Mouse (Mus musculus): ENCODE results near the gene Pld2. TPM values are rescaled to one million over a fixed set of nuclear protein-coding genes. Genes with fewer than 3 reads are reported as not detected.

The Pld2 gene
- polyA plus RNA-seq, 1 experiment from 2014 or later, result 2.0 TPM

DNA sequence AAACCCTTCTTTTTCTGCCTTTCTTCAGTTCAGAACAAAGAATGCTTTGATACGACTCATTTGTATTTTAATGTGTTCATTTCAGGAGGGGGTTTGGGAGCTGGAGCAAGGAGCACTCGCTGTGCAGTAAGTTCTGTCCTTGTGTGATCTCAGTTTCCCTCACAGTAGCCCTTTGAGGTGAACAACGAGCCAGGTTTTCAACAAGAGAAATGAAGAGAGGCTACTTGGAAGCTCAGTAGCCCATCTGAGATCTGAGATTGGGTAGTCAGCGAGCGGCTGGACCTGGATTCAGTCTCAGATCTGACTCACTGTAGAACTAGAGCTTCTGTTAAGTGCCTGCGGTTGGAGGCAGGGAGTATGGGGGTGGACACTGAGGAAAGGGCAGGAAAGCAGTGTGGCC, 34.0 kb downstream of the Pld2 start:
- no peak for DNase-seq (ENCODE audit: low spot score)

DNA sequence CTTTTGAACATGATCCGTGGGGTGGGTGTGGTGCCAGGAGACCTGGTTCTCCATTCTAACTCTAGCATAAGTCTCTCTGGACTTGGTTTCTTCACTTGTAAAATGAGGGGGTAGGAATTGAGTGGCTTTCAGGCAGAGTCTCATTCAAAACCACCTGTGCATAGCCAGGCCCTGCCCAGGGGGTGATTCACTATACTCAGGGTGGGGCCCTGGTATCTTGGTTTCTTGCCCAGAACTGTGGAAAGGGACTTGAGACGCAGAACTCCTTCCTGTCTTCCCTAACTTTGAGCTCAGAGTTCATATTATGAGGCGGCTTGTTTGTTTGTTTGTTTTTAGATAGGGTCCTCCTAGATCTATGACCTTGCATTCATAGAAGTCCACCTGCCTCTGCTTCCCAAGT, 37.3 kb downstream of the Pld2 start:
- DNase-seq (ENCODE audit: low spot score), result no peak

DNA sequence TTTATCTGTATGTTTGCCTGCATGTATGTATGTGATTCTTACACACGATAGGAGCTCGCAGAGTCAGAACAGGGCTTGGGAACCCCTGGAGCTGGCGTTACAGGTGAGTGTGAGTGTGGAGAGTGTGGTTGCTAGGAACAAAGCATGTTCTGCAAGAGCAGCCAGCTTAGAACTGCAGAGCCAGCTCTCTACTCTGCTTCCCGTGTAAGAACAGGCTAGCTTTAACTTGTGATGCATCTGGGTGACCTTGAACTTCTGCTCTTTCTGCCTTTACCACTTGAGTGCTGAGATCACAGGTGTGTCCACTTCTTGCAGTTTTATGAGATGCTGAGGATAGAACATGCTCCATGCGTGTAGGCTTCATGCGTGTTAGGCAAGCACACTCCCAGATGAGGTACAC, 39.1 kb downstream of the Pld2 start:
- DNase-seq (ENCODE audit: low spot score), result no peak

DNA sequence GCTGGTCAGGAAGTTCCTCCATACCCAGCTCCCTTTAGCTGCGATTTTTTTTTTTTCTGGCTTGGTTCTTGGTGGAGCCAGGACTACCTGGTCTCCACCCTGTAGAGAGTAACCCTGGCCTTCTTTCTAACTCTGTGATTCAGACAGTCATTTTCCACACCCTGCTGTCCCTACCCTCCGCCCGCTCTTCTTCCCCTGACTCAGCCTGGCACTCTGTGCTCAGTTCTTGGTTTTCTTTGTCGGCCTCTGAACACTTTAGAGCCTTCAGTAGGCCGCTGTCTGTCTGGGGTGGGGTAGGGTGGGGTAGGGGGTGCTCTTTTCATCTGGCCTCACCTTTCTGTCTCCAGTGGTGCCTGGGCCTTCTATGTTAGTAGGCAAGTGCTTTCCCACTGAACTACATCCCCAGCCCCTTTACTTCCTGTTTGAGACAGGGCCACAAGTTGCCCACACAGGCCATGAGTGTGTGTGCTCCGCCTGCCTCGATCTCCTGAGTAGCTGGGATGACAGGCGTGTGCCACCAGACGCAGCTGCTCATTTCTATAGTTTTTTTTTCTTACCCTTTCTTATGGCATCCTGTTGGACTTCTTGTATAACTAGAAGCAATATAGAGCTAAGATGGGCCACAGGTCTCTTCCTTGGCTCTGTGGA, 40.0 kb downstream of the Pld2 start:
- DNase-seq (ENCODE audit: low spot score), result peak; percentile 42

DNA sequence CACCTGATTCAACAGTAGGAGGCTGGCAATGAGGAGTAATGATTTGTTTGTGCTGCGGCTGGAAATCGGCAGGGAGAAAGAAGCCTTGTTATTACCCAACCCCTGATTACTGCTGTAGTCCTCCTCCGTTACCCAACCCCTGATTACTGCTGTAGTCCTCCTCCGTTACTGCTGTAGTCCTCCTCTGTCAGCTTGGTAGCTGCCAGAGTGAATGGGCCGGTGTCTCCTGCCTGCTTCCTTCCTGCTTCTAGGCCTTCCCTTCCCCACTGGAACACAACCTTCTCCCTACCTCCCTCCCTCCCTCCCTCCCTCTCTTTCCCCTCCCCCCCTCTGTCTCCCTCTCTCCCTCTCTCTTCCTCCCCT, 40.5 kb downstream of the Pld2 start:
- DNase-seq (ENCODE audit: low spot score), result no peak

DNA sequence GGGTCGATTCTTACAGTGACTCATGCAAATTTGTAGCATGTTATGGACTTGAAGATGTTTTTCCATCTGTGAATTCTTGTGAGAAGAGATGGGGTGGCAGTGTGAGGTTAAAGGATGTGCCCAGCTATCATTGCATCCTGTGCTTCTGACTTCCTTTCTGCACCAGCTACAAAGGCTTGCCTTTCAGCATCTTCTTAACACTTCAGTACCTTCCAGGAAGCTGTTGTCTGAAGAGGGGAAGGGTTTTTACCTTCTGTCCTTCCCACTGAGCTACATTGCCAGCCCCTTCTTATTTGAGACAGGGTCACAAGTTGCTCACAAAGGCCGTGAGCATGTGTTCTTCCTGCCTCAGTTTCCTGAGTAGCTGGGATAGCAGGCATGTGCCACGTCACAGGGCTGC, 41.1 kb downstream of the Pld2 start:
- DNase-seq (ENCODE audit: low spot score), result peak; percentile 38

DNA sequence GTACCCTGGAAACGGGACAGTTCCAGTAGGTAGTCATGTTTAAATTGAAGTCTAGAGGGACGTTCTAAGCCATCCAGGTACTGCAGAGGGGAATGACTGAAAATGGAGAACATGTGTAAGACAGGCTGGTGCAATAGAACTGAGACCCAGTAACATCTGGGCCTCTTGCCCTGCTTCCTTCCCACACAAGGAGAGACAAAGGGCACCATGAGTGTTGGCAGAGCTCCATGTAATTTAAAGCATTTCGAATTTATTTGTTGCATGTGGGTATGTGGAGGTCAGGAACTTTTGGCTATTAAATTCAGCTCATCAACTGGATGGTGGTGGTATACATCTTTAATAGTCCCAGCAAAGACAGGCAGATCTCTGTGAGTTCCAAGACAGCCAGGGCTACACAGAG, 42.3 kb downstream of the Pld2 start:
- DNase-seq (ENCODE audit: low spot score), result no peak

DNA sequence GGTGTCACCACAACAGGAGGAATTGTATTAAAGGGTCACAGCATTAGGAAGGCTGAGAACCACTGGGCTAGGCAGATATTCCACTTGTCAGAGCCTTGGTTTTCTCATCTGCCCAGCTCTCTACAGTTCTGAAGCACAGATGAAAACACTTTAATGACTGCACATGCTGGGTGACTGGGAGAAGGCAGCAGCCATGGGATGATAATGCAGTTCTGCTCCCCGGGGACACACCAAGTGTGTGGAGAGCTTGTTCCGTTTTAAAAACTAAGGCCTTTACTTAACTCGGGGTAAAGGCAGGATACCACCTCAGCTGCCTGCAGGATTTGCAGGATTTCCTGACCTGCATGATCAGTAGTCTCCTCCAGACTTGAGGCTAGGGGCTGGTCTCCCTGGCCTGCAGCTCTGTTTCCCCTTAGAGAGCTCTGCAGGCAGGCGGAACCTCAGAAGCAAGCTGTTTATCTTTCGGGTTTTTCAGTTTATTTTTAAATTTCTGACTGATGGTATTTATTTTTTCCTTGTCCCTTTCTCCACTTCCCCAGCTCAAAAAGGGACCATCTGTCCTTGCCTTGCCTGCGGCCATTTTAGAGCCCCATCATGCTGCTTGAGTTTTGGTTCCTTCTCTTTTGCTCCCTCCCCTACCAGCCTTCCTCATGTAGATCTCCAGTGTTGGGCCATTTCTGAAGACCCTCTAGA, 43.3 kb downstream of the Pld2 start:
- DNase-seq (ENCODE audit: low spot score), result no peak

DNA sequence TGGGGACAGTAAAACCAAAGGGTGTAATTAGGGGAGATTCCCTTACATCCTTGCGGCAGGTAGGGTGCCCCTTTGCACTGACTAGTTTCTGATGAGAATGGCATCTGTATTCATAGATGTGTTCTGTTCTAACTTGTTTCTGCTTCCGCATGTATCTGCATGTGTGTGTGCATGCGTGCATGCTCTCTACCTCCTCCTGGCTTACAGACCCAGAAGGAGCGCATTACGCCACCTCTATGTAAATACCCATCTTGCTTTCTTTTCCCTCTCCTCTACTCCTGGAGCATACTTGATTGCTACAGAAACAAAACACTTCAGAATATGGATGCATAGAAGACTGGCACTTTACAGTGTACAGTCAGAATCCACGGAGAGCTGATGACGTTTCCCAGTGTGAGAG, 43.9 kb downstream of the Pld2 start:
- no peak for DNase-seq (ENCODE audit: low spot score)

DNA sequence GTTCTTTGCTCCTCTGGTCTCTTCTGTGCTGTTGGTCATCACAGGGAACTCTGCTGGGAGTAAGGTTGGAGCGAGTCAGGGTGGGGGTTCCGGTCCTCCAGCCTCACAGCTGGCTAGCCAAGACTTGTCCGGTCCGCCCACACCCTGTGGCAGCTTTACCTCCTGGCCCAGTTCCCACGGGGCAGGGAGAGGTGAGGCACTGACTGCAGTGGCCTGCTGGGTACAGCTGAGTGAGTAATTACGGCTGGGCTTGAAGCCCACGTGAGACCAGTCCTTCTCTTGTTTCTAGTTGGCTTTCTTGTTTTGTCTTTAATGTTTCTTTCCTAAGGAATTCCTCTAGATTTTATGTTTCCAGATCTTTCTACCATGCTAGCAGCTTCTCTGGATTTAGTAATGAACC, 45.6 kb downstream of the Pld2 start:
- no peak for DNase-seq (ENCODE audit: low spot score)

DNA sequence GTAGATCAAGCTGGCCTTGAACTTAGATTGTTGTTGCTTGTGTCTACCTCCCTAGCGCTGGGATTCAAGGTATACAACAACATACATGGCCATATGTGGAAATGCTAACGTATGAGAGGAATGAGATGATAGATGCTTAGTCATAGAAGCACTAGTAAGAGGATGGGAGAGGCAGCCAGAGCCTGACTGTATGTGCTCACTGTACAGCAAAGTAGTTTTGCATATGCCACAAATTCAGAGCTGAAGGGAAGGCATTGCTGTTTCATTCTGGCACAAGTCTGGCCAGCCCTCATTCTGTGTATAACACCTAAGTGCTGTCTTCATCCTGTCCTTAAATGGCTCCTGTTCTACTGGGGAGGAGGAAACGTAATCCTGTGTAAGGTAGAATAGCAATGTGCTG, 46.4 kb downstream of the Pld2 start:
- DNase-seq (ENCODE audit: low spot score), result no peak

DNA sequence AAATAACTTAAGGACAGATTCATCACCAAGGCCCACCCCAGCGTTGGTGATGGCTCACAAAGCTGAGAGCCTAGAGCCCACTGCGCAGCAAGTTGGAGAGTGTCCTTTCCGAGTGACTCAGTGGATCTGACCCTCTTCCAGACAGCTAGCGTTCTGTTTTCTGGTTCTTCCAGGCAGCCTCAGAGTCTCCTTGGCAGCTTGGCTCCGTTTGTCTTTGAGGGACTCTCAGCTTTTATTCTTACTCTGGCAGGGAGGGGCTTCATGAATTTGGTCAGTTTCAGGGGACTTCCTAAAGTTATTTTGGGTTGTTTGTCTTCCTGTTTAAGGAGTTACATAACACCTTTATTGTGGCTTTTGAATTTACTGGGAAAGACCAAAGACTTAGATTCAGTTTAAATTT, 47.1 kb downstream of the Pld2 start:
- no peak for DNase-seq (ENCODE audit: low spot score)

DNA sequence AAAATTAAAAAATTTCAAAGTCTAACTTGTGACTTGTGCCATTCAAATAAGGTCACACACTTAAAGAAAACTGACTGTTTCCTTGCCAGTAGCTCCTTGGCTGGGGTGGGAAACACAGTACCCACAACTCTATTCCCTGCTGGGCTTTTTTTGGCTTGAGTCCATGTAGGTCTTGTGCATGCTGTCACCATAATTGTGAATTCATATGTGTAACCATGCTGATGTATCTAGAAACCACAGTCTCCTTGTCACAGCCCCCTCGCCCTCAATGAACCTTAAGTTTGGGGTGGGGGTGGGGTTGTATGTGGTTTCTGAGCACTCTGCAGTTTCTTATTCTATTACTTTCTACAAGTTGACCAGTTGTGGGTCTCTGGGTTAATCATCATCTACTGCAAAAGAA, 51.9 kb downstream of the Pld2 start:
- no peak for DNase-seq (ENCODE audit: low spot score)

DNA sequence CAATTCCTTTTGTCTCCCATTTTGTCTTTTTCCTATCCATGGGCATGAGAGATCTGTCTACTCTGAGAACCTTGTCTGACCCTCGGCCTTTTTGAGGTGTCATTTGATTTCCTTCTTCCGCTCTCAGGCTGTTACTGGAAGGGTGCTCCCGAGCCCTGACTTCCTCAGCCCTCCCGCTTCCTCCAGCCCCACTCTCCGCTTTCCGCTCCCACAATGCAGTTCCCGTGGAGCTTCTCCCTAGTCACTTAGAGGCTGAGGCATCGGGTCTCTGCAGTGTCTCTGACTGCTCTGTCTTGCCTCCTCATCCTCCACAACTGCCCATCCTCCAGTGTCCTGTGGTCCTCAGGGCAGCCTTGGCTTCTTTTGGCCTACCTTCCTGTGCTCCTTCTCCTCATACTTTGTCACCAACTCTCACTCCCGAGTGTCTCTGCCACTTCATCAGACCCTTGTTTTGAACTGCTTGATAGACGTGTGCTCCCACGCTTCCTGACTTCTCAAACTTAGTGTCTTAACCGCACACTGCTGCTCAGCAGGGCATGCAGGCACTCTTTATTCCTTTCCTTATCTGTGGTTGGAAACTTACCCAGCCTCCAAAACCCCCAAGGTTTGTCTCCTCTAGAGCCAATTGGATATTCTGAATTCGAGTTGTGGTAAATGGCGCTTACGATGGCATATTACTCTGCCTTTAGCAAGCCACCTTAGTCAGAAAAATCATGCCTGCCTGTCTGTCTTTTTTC, 54.6 kb downstream of the Pld2 start:
- DNase-seq (ENCODE audit: low spot score), result no peak

DNA sequence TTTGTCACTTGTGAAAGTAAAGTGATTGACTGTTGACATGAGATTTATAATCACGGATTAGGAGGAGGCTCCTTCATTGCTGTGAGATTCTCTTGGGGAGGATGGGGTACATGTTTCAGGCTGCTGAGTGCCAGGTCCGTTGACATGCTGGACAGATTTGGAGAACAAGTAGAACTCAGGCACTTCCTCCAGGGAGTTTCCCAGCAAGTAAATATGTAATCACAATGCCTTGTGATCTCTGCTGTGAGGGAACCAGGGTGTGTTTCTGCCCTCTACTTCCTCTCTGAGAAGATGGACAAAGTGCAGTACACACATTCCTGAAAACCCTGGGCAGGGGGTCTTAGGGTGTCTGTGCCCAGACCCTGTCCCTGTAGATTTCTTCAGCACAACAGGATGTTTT, 55.8 kb downstream of the Pld2 start:
- DNase-seq (ENCODE audit: low spot score), result no peak

DNA sequence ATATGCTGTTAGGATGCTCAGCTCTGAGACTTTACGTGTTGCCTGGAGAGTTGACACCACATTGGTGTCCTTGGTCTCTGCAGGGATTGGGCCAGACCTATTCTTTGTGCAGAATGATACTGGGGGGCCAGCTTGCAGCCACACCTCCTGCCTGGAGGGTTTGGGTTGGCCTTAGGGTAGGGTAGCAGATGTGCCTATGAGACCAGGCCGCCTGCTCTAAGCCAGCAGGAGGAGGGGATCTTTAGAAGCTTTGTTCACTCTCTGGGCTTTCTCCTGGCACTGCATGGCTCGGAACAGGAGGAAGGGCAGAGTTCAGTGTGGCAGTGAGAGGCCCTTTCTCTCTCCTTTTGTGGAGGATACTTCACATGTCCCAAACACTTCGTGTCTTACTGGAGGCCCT, 56.2 kb downstream of the Pld2 start:
- no peak for DNase-seq (ENCODE audit: low spot score)

DNA sequence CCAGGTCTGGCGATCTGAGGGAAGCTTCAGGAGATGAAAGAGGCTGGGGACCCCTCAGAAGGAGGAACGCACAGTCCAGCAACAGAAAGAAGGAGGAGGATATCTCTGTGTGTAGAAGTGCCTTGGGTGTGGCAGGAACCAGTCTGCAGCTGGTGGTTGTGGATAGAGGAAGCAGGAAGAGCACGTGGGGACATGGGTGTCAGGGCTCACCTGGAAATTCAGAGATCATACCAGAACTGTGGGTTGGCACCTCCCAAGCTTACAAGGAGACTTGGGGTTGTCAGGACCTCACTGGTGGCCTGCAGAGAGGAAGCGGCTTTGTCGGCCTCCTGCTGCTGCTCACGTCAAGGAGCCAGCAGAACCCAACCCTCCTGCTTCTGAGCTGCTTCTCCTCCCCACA, 57.4 kb downstream of the Pld2 start:
- no peak for DNase-seq (ENCODE audit: low spot score)

DNA sequence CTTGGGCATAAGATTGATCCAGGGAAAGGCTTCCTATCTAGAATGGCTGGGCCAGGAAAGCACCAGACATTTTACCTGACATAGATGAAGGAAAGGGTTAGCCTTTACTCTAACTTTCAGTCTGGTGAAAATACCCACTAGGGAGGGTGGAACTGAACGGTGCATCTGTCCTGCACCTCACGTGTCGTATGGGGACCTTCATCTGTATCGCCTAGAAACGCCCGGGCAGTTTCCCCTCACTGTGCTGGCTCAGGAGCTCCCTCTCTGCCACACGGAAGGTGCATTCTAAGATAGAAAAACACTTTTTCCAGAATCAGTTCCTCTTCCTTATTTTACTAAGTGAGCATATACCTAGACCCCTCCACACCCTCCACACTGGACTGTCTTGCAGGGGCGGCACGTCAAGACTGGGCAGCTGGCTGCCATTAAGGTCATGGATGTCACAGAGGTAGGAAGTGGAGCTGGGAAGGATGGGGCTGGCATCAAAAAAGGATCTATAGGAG, 58.6 kb downstream of the Pld2 start:
- DNase-seq (ENCODE audit: low spot score), result no peak

DNA sequence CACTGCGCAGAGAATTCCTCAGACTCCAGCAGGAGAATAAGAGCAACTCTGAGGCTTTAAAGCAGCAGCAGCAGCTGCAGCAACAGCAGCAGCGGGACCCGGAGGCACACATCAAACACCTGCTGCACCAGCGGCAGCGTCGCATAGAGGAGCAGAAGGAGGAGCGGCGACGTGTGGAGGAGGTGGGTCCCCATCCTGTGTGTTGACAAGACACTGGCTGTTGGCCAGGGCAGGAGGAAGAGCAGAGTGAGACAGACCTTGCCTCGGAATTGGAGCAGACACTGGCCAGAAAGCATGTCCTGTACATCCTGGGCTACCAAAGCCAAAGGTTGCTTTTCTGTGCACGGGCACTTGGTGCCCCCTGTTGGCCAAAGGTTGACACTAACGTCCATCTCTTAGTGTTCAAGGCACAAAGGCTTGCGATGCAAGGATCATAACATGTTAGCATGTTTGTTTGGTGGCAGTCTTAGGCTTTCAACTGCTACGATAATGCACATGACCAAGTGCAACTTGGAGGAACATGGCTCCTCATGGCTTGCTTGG, 65.2 kb downstream of the Pld2 start:
- peak; percentile 74 for DNase-seq (ENCODE audit: low spot score)

DNA sequence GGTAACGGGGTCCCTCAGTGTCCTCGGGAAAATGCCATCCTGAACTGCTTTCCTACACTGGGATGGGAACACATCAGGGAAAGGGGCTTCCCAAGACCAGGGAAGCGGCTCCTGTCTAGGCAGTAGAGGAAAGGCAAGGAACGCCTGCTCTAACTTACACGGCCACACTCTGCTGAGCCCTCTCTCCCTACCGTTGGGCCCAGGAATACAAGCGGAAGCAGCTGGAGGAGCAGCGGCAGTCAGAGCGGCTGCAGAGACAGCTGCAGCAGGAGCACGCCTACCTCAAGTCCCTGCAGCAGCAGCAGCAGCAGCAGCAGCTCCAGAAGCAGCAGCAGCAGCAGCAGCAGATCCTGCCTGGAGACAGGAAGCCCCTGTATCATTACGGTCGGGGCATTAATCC, 66.9 kb downstream of the Pld2 start:
- no peak for DNase-seq (ENCODE audit: low spot score)

DNA sequence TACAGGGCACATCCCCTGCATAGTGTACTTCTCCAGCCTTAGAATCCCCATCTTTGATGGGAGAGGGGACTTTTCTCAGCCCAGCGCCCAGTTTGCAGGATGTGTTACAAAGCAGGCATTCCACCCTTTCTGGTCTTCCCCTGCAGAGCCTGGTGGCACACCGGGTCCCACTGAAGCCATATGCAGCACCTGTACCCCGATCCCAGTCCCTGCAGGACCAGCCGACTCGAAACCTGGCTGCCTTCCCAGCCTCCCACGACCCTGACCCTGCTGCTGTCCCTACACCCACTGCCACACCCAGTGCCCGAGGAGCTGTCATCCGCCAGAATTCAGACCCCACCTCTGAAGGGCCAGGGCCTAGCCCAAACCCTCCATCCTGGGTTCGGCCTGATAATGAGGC, 67.7 kb downstream of the Pld2 start:
- no peak for DNase-seq (ENCODE audit: low spot score)
